In genomic region chr10:128548947-128549681, GRCm38 (mm10) we compare ENCODE assay signal across 8 mouse cellular contexts. TPM values are rescaled to one million over a fixed set of nuclear protein-coding genes. Genes with fewer than 3 reads are reported as not detected.
DNase-seq lines count a peak whose midpoint lies in the region; ATAC-seq and TF ChIP-seq lines count a peak whose summit lies in the region.

Gene Rpl41, minus strand, starts transcription at chr10:128549305.

- ATAC-seq in forebrain, embryonic 12.5 days (ENCODE audit: low FRiP score): peak; percentile 89
- ATAC-seq in heart, postnatal 0 days (ENCODE audit: insufficient read depth, low read depth): peak; percentile 92
- ATAC-seq in liver, postnatal 0 days: peak; percentile 84
- peak; percentile 90 for ATAC-seq in neural tube, embryonic 14.5 days (ENCODE audit: low read depth)

- peak within 1 kb of the TSS; percentile 95 for H3K27ac ChIP-seq in forebrain, embryonic 12.5 days
- H3K27ac ChIP-seq in heart, postnatal 0 days (ENCODE audit: low read depth): peak within 1 kb of the TSS; percentile 94
- H3K27ac ChIP-seq in liver, postnatal 0 days (ENCODE audit: low read depth): peak within 1 kb of the TSS; percentile 92
- peak within 1 kb of the TSS; percentile 94 for H3K27ac ChIP-seq in neural tube, embryonic 14.5 days (ENCODE audit: low read depth, low read length)

- TF ChIP-seq EP300 in heart, postnatal 0 days (IDR thresholded peaks at IDR 0.05; ENCODE audit: low read depth): peak; percentile 90
- TF ChIP-seq EP300 in liver, postnatal 0 days (IDR thresholded peaks at IDR 0.05; ENCODE audit: low read depth): peak; percentile 84

- peaks cover 35% of the 10 kb centered on the region for H3K4me1 ChIP-seq in E14TG2a.4 (replicated peaks; ENCODE audit: low read depth, low read length)
- peaks cover 14% of the 10 kb centered on the region for H3K4me1 ChIP-seq in forebrain, embryonic 12.5 days
- peaks cover 5% of the 10 kb centered on the region; the same call in 1 of the 2 replicates for H3K4me1 ChIP-seq in heart, postnatal 0 days (ENCODE audit: control insufficient read depth, insufficient read depth)
- H3K4me1 ChIP-seq in liver, postnatal 0 days (ENCODE audit: insufficient read depth): peaks cover 9% of the 10 kb centered on the region
- H3K4me1 ChIP-seq in neural tube, embryonic 14.5 days (ENCODE audit: control insufficient read depth, insufficient read depth, low read length): peaks cover 10% of the 10 kb centered on the region

- H3K4me3 ChIP-seq in E14TG2a.4 (replicated peaks; ENCODE audit: low read length): peak within 1 kb of the TSS; percentile 94
- peak within 1 kb of the TSS; percentile 76 for H3K4me3 ChIP-seq in forebrain, embryonic 12.5 days (replicated peaks)
- H3K4me3 ChIP-seq in heart, postnatal 0 days (ENCODE audit: low read depth, low read length): peak within 1 kb of the TSS; percentile 72
- H3K4me3 ChIP-seq in liver, postnatal 0 days (ENCODE audit: low read depth, low read length): peak within 1 kb of the TSS; percentile 90
- peak within 1 kb of the TSS; percentile 71 for H3K4me3 ChIP-seq in neural tube, embryonic 14.5 days (ENCODE audit: low read depth, low read length)

- no peaks in the 10 kb centered on the region for H3K9me3 ChIP-seq in E14TG2a.4 (ENCODE audit: low read length)
- no peaks in the 10 kb centered on the region for H3K9me3 ChIP-seq in forebrain, embryonic 12.5 days
- H3K9me3 ChIP-seq in heart, postnatal 0 days (replicated peaks; ENCODE audit: control insufficient read depth, low read length): no peaks in the 10 kb centered on the region
- H3K9me3 ChIP-seq in liver, postnatal 0 days (ENCODE audit: low read length): no peaks in the 10 kb centered on the region
- H3K9me3 ChIP-seq in neural tube, embryonic 14.5 days (ENCODE audit: control insufficient read depth, low read length): no peaks in the 10 kb centered on the region

- H3K27me3 ChIP-seq in E14TG2a.4 (ENCODE audit: insufficient read depth, low read length): no peaks in the 10 kb centered on the region
- H3K27me3 ChIP-seq in forebrain, embryonic 12.5 days: no peaks in the 10 kb centered on the region
- H3K27me3 ChIP-seq in heart, postnatal 0 days (ENCODE audit: control insufficient read depth, insufficient read depth, low read length): no peaks in the 10 kb centered on the region
- no peaks in the 10 kb centered on the region for H3K27me3 ChIP-seq in liver, postnatal 0 days (ENCODE audit: insufficient read depth, low read length)
- no peaks in the 10 kb centered on the region for H3K27me3 ChIP-seq in neural tube, embryonic 14.5 days (ENCODE audit: control insufficient read depth, insufficient read depth, low read length)

- H3K4me2 ChIP-seq in forebrain, embryonic 12.5 days: peak within 1 kb of the TSS; percentile 80
- peak within 1 kb of the TSS; percentile 82 for H3K4me2 ChIP-seq in heart, postnatal 0 days (ENCODE audit: low read depth, low read length)
- peak within 1 kb of the TSS; percentile 91 for H3K4me2 ChIP-seq in liver, postnatal 0 days (ENCODE audit: low read depth, low read length)
- H3K4me2 ChIP-seq in neural tube, embryonic 14.5 days (ENCODE audit: low read depth, low read length): peak within 1 kb of the TSS; percentile 84

- H3K9ac ChIP-seq in forebrain, embryonic 12.5 days: peak within 1 kb of the TSS; percentile 92
- H3K9ac ChIP-seq in heart, postnatal 0 days (replicated peaks; ENCODE audit: low read depth, low read length): peak within 1 kb of the TSS; percentile 92
- peak within 1 kb of the TSS; percentile 84 for H3K9ac ChIP-seq in liver, postnatal 0 days (replicated peaks)
- peak within 1 kb of the TSS; percentile 73 for H3K9ac ChIP-seq in neural tube, embryonic 14.5 days (replicated peaks; ENCODE audit: low read depth, low read length)

- peak; percentile 92 for DNase-seq in c-Kit-positive CD71-positive TER-119-positive erythroid progenitor cells, embryonic 14.5 days (ENCODE audit: low spot score)
- DNase-seq in heart, postnatal 0 days (ENCODE audit: low spot score): peak; percentile 99
- peak; percentile 85 for DNase-seq in large intestine, adult 2 months (ENCODE audit: low read depth, low spot score)
- peak; percentile 94 for DNase-seq in liver, postnatal 0 days
- DNase-seq in testis, postnatal 10 days (ENCODE audit: low spot score): peak; percentile 92

- TF ChIP-seq CTCF in E14TG2a.4 (conservative IDR thresholded peaks at IDR 0.05; ENCODE audit: low read length): no peak
- no peak for TF ChIP-seq CTCF in heart, postnatal 0 days (IDR thresholded peaks at IDR 0.05; ENCODE audit: low read depth)
- 0 out of 2 replicates have a peak, but pooled peaks have one; percentile 5 for TF ChIP-seq CTCF in liver, postnatal 0 days (IDR thresholded peaks at IDR 0.05; ENCODE audit: low read depth)

- peaks cover 30% of the 10 kb centered on the region for H3K36me3 ChIP-seq in E14TG2a.4 (ENCODE audit: insufficient read depth, low read length)
- peaks cover 18% of the 10 kb centered on the region for H3K36me3 ChIP-seq in forebrain, embryonic 12.5 days (replicated peaks)
- H3K36me3 ChIP-seq in heart, postnatal 0 days (replicated peaks; ENCODE audit: control insufficient read depth, insufficient read depth, low read length): peaks cover 16% of the 10 kb centered on the region
- peaks cover 16% of the 10 kb centered on the region for H3K36me3 ChIP-seq in liver, postnatal 0 days (replicated peaks; ENCODE audit: insufficient read depth, low read length)
- peaks cover 8% of the 10 kb centered on the region for H3K36me3 ChIP-seq in neural tube, embryonic 14.5 days (ENCODE audit: control insufficient read depth, insufficient read depth, low read length)

- WGBS in forebrain, embryonic 12.5 days: 1% methylated on average over 31 of the region's 31 CpGs
- under 1% methylated on average over 31 of the region's 31 CpGs for WGBS in heart, postnatal 0 days
- WGBS in large intestine, adult 2 months: under 1% methylated on average over 31 of the region's 31 CpGs
- WGBS in liver, postnatal 0 days (ENCODE audit: insufficient replicate concordance): under 1% methylated on average over 31 of the region's 31 CpGs
- under 1% methylated on average over 31 of the region's 31 CpGs for WGBS in neural tube, embryonic 14.5 days

RNA-seq across cellular contexts. Expression of gene Rpl41, which starts in this region (rescaled TPM):
- polyA plus RNA-seq in forebrain, embryonic 12.5 days (2016; fragmentation: Nextera tagmentation; extraction: Ambion mirVana): 2,598 and 2,922 TPM in 2 replicates
- 577 and 617 TPM in 2 replicates for total RNA-seq in heart, postnatal 0 days (2014; rRNA removed; ENCODE audit: low replicate concordance)
- polyA plus RNA-seq in heart, postnatal 0 days (2015; fragmentation: Nextera tagmentation; extraction: Ambion mirVana): 2,108 and 2,189 TPM in 2 replicates
- polyA plus RNA-seq in large intestine, adult 2 months (2012; rRNA removed): 2,450 and 2,465 TPM in 2 replicates
- 2,058 and 2,065 TPM in 2 replicates for polyA plus RNA-seq in liver, postnatal 0 days (2015; fragmentation: Nextera tagmentation; extraction: Ambion mirVana)
- polyA plus RNA-seq in neural tube, embryonic 14.5 days (2014; fragmentation: Nextera tagmentation; extraction: Ambion mirVana): 2,344 and 2,479 TPM in 2 replicates

Comparison
In these comparisons a context has a peak if more than half of its experiments do, and no peak if none do; other contexts are left out.
1. Peak in every context shown above with its lines: DNase-seq, ATAC-seq, H3K4me3 ChIP-seq and H3K27ac ChIP-seq.